Mouse (Mus musculus) G1E (cell line): ENCODE measurements around the gene Vmn1r132. TPM values are rescaled to one million over a fixed set of nuclear protein-coding genes. Genes with fewer than 3 reads are reported as not detected.
"Not testable (repeated sequence)": the region's sequence is repeated elsewhere in the genome, so short reads cannot be mapped to it uniquely, and the experiment has no call there.

ENCODE experiments used
- ATAC-seq: 2 replicates; pipeline ENCODE4 v1.8.0; 2016; ENCODE audit warnings: mild to moderate bottlenecking; ENCODE audit not compliant: insufficient number of reproducible peaks, poor library complexity, low FRiP score, severe bottlenecking; ENCODE audit errors: extremely low read depth
- DNase-seq: peaks from one replicate; pipeline ENCODE4 v3.0.0; 2012; ENCODE audit warnings: low spot score
- H3K27me3 ChIP-seq: 2 replicates; pipeline ENCODE4 v1.6.1; 2012; ENCODE audit warnings: mild to moderate bottlenecking, low read length, inconsistent platforms; ENCODE audit not compliant: insufficient read depth
- H3K36me3 ChIP-seq: replicated peaks from 2 replicates; pipeline ENCODE3; 2012; ENCODE audit warnings: mild to moderate bottlenecking, inconsistent platforms
- H3K4me1 ChIP-seq: 2 replicates; pipeline ENCODE4 v1.6.1; 2012; ENCODE audit warnings: low read depth, low read length, inconsistent platforms, mixed read lengths; ENCODE audit not compliant: insufficient read depth
- H3K4me3 ChIP-seq: 2 replicates; pipeline ENCODE4 v1.5.1; 2012; ENCODE audit warnings: low read depth, mild to moderate bottlenecking, inconsistent platforms, low read length, moderate library complexity, mixed read lengths
- H3K9me3 ChIP-seq: replicated peaks from 2 replicates; pipeline ENCODE4 v1.6.1; 2012; ENCODE audit warnings: inconsistent platforms
- polyA plus RNA-seq: library from polyadenylated mRNA; stranded (reverse); fragments of >175 nt; gene quantifications from 2 replicates; pipeline ENCODE4 v1.2.3, GENCODE M21; 2012
- total RNA-seq, 2 experiments: library from RNA; stranded (forward) in 1 of 2; stranded (reverse) in 1 of 2; fragments of 200-1000 nt in 1 of 2; fragments of >200 nt in 1 of 2; fragmentation: Nextera tagmentation in 1 of 2; gene quantifications; 2 replicates each; pipeline ENCODE4 v1.2.3; 2014 to 2017

Vmn1r132 gene
- total RNA-seq (2014; fragmentation: Nextera tagmentation) (not detected in 2 replicates), total RNA-seq (2017) (not detected in 2 replicates), polyA plus RNA-seq (not detected in 2 replicates)

DNA sequence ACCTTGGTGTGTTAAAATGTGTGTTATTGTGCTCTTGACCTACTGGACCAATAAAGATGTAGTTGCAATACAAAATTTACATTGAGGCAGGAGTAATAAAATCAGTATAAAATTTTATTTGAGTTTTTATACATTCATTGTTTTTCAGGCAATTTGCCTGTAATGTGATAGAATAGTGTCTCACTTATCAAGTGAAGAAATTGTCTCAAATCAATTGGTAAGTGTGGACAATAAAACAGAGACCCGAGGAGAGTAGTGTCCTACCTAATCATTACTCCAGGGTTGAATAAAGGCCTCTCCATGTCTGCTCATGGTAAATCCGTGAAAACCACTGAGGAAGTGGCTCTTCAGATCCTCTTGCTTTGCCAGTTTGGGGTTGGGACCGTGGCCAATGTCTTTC is at the start of gene Vmn1r132:
TSS of gene Vmn1r132 (plus strand) at position 301 of the 400 bp plus-strand sequence.
- H3K27me3 ChIP-seq, H3K9me3 ChIP-seq, DNase-seq: not testable (repeated sequence)

More for the DNA sequence above, at the start of gene Vmn1r132:
- ATAC-seq, H3K4me1 ChIP-seq, H3K4me3 ChIP-seq, H3K36me3 ChIP-seq: not testable (repeated sequence)

Other genes with a start within 250 kb of the Vmn1r132 start
- not detected in 2 replicates for gene Gm6882, start 181.3 kb upstream of the Vmn1r132 start, total RNA-seq (2014; fragmentation: Nextera tagmentation)
- not detected in 2 replicates for gene Gm6882, start 181.3 kb upstream of the Vmn1r132 start, total RNA-seq (2017)
- gene Gm6882, start 181.3 kb upstream of the Vmn1r132 start, polyA plus RNA-seq = not detected in 2 replicates
- gene Vmn1r130, start 102.3 kb upstream of the Vmn1r132 start, total RNA-seq (2014; fragmentation: Nextera tagmentation) = not detected in 2 replicates
- not detected in 2 replicates for gene Vmn1r130, start 102.3 kb upstream of the Vmn1r132 start, total RNA-seq (2017)
- gene Vmn1r130, start 102.3 kb upstream of the Vmn1r132 start, polyA plus RNA-seq = not detected in 2 replicates
- gene Vmn1r131, start 68.0 kb upstream of the Vmn1r132 start, total RNA-seq (2014; fragmentation: Nextera tagmentation) = not detected in 2 replicates
- not detected in 2 replicates for gene Vmn1r131, start 68.0 kb upstream of the Vmn1r132 start, total RNA-seq (2017)
- gene Vmn1r131, start 68.0 kb upstream of the Vmn1r132 start, polyA plus RNA-seq = not detected in 2 replicates
- gene Gm4175, start 147.4 kb downstream of the Vmn1r132 start, total RNA-seq (2014; fragmentation: Nextera tagmentation) = not detected in 2 replicates
- not detected in 2 replicates for gene Gm4175, start 147.4 kb downstream of the Vmn1r132 start, total RNA-seq (2017)
- gene Gm4175, start 147.4 kb downstream of the Vmn1r132 start, polyA plus RNA-seq = not detected in 2 replicates
- not detected in 2 replicates for gene Gm4177, start 182.6 kb downstream of the Vmn1r132 start, total RNA-seq (2014; fragmentation: Nextera tagmentation)
- 0.17 TPM in 1 of 2 replicates, not detected in the other for gene Gm4177, start 182.6 kb downstream of the Vmn1r132 start, total RNA-seq (2017)
- not detected in 2 replicates for gene Gm4177, start 182.6 kb downstream of the Vmn1r132 start, polyA plus RNA-seq
- gene Vmn1r135, start 218.3 kb downstream of the Vmn1r132 start, total RNA-seq (2014; fragmentation: Nextera tagmentation) = not detected in 2 replicates
- 0.16 TPM in 1 of 2 replicates, not detected in the other for gene Vmn1r135, start 218.3 kb downstream of the Vmn1r132 start, total RNA-seq (2017)
- not detected in 2 replicates for gene Vmn1r135, start 218.3 kb downstream of the Vmn1r132 start, polyA plus RNA-seq
- not detected in 2 replicates for gene Gm5725, start 230.2 kb downstream of the Vmn1r132 start, total RNA-seq (2014; fragmentation: Nextera tagmentation)
- gene Gm5725, start 230.2 kb downstream of the Vmn1r132 start, total RNA-seq (2017) = not detected in 2 replicates
- not detected in 2 replicates for gene Gm5725, start 230.2 kb downstream of the Vmn1r132 start, polyA plus RNA-seq